Mouse (Mus musculus) kidney, adult 18-20 months (tissue): ENCODE results near the gene Gm13287.
A peak's percentile ranks its signal among the peaks of the same experiment; 100 is the strongest.
"Not testable (repeated sequence)": the region's sequence is repeated elsewhere in the genome, so short reads cannot be mapped to it uniquely, and the experiment has no call there.

Source experiments
- DNase-seq: peaks from one replicate; pipeline ENCODE4 v3.0.0; 2021

Gm13287 gene

GRCm38 (mm10) chr4:88799365-88799764, 3.7 kb upstream of the Gm13287 start, which contains the start of gene Gm13285:
Gm13285 (plus strand) TSS chr4:88799665.
- not testable (repeated sequence) for DNase-seq

- not testable (repeated sequence) for DNase-seq
Observed at GRCm38 (mm10) chr4:88805231-88805630, 2.2 kb downstream of the Gm13287 start, which contains the start of gene Gm13288. Gm13288 (plus strand) TSS chr4:88805531.

DNA sequence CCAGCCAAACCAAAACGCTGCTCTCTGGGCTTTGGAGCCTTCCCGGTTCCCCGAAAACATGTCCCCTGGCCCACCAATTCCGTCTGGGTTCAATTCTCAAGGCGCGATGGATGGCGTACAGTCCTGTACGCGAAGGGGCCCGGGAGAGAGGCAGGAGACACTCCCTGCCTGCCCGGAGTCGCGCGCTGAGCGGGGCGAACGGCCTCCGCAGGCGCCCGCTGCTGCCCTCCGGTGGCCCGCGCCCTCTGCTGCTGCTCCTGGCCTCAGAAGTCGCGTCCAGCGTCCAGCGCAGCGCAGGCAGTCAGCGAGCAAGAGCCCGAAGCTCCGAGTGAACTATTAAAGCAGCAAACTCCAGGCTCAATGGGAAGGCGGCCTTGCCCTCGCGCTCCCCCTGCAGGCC, 2.7 kb downstream of the Gm13287 start:
- peak; percentile 24 for DNase-seq

GRCm38 (mm10) chr4:88815928-88816327, 12.9 kb downstream of the Gm13287 start, which contains the start of gene Ifna7:
Ifna7 (plus strand) TSS chr4:88816228.
- DNase-seq, result no peak

DNA sequence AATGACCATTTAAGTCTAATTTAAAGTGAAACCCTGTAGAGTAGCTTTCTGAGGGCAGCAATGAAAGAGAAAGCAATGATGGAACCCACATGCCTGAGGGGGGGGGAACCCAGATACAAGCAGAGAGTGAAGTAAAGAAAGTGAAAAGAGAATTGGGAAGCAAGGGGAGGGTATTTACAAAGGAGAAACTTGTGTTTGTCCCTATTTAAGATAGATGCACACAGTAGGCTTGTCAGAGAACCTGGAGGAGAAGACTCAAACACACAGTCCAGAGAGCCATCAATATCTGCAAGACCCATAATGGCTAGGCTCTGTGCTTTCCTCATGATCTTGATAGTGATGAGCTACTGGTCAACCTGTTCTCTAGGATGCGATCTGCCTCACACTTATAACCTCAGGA, 16.6 kb downstream of the Gm13287 start, which contains the start of gene Ifna11:
Gene Ifna11, plus strand, starts transcription at position 301 of the 400 bp plus-strand sequence.
- no peak for DNase-seq

GRCm38 (mm10) chr4:88822995-88823394, 19.9 kb downstream of the Gm13287 start:
- peak; percentile 10 for DNase-seq

- DNase-seq, result not testable (repeated sequence)
Observed at GRCm38 (mm10) chr4:88827116-88827515, 24.1 kb downstream of the Gm13287 start, which contains the start of gene Ifna6. Ifna6 (plus strand) TSS chr4:88827416.

- peak; percentile 21 for DNase-seq
Observed at GRCm38 (mm10) chr4:88830523-88830922, 27.5 kb downstream of the Gm13287 start.

DNA sequence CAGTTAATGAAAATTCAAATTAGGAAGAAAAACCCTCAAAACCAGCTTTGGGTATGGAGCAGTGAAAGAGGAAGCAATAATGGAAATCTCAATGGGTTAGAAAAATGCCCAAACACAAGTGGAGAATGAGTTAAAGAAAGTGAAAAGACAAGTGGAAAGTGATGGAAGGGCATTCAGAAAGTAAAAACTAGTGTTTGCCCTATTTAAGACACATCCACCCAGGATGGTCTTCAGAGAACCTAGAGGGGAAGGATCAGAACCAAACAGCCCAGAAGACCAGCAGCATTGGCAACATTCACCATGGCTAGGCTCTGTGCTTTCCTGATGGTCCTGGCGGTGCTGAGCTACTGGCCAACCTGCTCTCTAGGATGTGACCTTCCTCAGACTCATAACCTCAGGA, 32.2 kb downstream of the Gm13287 start, which contains the start of gene Ifna5:
Gene Ifna5, plus strand, starts transcription at position 301 of the 400 bp plus-strand sequence.
- not testable (repeated sequence) for DNase-seq

DNA sequence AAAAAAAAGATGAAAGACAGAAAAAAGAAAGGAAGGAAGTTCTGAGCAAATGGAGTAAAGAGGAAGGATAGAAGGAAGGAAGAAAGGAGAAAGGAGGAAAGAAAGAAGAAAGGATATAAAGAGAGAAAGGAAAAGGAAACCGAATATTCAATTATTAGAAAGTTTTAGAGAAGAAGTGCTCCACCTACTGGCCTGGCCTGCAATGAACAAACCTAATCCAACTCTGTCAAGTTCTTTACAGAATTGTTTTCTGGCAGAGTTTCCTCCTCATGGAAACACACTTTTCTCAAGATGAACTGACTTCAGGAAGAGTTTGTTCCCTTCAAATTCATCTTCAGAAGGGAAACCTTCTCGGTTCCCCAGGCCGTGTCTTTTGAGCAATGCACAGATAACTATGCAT, 35.8 kb downstream of the Gm13287 start:
- DNase-seq, result peak; percentile 16

- DNase-seq, result no peak
Observed at GRCm38 (mm10) chr4:88840058-88840457, 37.0 kb downstream of the Gm13287 start.

DNA sequence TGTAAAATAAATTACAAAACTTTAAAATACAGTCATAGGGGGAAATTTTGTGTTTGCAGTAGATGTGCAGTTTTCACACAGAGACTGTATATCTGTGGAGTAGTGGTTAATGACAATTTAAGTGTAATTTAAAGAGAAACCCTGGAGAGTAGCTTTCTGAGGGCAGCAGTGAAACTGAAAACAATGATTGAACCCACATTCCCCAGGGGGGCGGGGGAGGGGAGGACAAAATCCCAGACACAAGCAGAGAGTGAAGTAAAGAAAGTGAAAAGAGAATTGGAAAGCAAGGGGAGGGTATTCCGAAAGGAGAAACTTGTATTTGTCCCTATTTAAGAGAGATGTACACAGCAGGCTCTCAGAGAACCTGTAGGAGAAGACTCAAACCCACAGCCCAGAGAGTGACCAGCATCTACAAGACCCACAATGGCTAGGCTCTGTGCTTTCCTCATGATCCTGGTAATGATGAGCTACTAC, 38.4 kb downstream of the Gm13287 start, which contains the start of gene Ifna4:
Gene Ifna4, plus strand, starts transcription at position 424 of the 474 bp plus-strand sequence.
- no peak for DNase-seq

DNA sequence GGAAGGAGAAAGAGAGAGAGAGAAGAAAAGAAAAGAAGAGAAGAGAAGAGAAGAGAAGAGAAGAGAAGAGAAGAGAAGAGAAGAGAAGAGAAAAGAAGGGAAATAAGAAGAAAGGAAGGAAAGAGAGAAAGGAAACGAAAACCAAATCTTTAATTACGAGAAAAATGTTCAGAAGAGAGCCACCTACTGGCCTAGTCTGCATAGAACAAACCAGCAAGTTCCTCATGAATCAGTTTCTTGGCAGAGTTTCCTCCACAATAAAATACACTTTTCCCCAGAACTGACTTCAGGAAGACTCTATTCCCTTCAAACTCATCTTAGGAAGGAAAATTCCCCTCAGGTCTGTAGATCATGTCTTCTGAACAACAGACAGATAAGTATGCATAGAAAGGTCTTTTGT, 42.3 kb downstream of the Gm13287 start:
- DNase-seq, result no peak

DNA sequence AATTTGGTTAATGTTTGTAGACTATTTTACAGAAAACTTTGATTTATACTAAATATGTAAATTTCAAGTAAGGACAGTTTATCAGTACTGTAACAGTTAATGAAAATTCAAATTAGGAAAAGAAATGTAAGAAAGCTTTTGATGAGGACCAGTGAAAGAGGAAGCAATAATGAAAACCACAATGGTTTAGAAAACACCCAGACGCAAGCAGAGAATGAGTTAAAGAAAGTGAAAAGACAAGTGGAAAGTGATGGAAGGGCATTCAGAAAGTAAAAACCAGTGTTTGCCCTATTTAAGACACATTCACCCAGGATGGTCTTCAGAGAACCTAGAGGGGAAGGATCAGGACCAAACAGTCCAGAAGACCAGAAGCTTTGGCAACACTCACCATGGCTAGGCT, 46.6 kb downstream of the Gm13287 start, which contains the start of gene Ifna1:
Gene Ifna1, plus strand, starts transcription at position 390 of the 400 bp plus-strand sequence.
- DNase-seq, result no peak

GRCm38 (mm10) chr4:88851026-88851763, 48.1 kb downstream of the Gm13287 start:
- DNase-seq, result no peak
